Mouse (Mus musculus): Measurements from ENCODE around the gene Bloc1s5.
A peak's percentile ranks its signal among the peaks of the same experiment; 100 is the strongest.
"Not testable (repeated sequence)": the region's sequence is repeated elsewhere in the genome, so short reads cannot be mapped to it uniquely, and the experiment has no call there.

Bloc1s5 gene

GRCm38 (mm10) chr13:38618001-38618630 lies 16.8 kb downstream of the Bloc1s5 start:
- not testable (repeated sequence) for DNase-seq (ENCODE audit: low read depth, low spot score)

- DNase-seq (ENCODE audit: low read depth, low spot score), result no peak
Observed at GRCm38 (mm10) chr13:38616887-38617286, 18.0 kb downstream of the Bloc1s5 start.

GRCm38 (mm10) chr13:38615656-38616055 lies 19.3 kb downstream of the Bloc1s5 start:
- DNase-seq (ENCODE audit: low read depth, low spot score), result no peak

GRCm38 (mm10) chr13:38614298-38614697 lies 20.6 kb downstream of the Bloc1s5 start:
- no peak for DNase-seq (ENCODE audit: low read depth, low spot score)

GRCm38 (mm10) chr13:38613583-38613982 lies 21.3 kb downstream of the Bloc1s5 start:
- DNase-seq (ENCODE audit: low read depth, low spot score), result no peak

- no peak for DNase-seq (ENCODE audit: low read depth, low spot score)
Observed at GRCm38 (mm10) chr13:38612608-38613007, 22.3 kb downstream of the Bloc1s5 start.

GRCm38 (mm10) chr13:38612179-38612578 lies 22.7 kb downstream of the Bloc1s5 start:
- DNase-seq (ENCODE audit: low read depth, low spot score), result peak; percentile 23

- DNase-seq (ENCODE audit: low read depth, low spot score), result no peak
Observed at GRCm38 (mm10) chr13:38610336-38610735, 24.6 kb downstream of the Bloc1s5 start.

GRCm38 (mm10) chr13:38607130-38607529 lies 27.8 kb downstream of the Bloc1s5 start:
- DNase-seq (ENCODE audit: low read depth, low spot score), result no peak

GRCm38 (mm10) chr13:38605353-38605752 lies 29.6 kb downstream of the Bloc1s5 start:
- no peak for DNase-seq (ENCODE audit: low read depth, low spot score)

GRCm38 (mm10) chr13:38602966-38603365 lies 31.9 kb downstream of the Bloc1s5 start:
- DNase-seq (ENCODE audit: low read depth, low spot score), result peak; percentile 13

- no peak for DNase-seq (ENCODE audit: low read depth, low spot score)
Observed at GRCm38 (mm10) chr13:38602243-38602832, 32.6 kb downstream of the Bloc1s5 start.

GRCm38 (mm10) chr13:38600811-38601210 lies 34.1 kb downstream of the Bloc1s5 start:
- DNase-seq (ENCODE audit: low read depth, low spot score), result no peak

GRCm38 (mm10) chr13:38597076-38597475 lies 37.8 kb downstream of the Bloc1s5 start:
- no peak for DNase-seq (ENCODE audit: low read depth, low spot score)

- DNase-seq (ENCODE audit: low read depth, low spot score), result no peak
Observed at GRCm38 (mm10) chr13:38596461-38596860, 38.4 kb downstream of the Bloc1s5 start.

- DNase-seq (ENCODE audit: low read depth, low spot score), result no peak
Observed at GRCm38 (mm10) chr13:38593114-38593513, 41.8 kb downstream of the Bloc1s5 start.

- DNase-seq (ENCODE audit: low read depth, low spot score), result no peak
Observed at GRCm38 (mm10) chr13:38587350-38587749, 47.6 kb downstream of the Bloc1s5 start.

- no peak for DNase-seq (ENCODE audit: low read depth, low spot score)
Observed at GRCm38 (mm10) chr13:38586451-38586850, 48.5 kb downstream of the Bloc1s5 start.

GRCm38 (mm10) chr13:38582768-38583167 lies 52.1 kb downstream of the Bloc1s5 start:
- no peak for DNase-seq (ENCODE audit: low read depth, low spot score)

GRCm38 (mm10) chr13:38580601-38581457 lies 54.1 kb downstream of the Bloc1s5 start:
- peak; percentile 71 for DNase-seq (ENCODE audit: low read depth, low spot score)

- no peak for DNase-seq (ENCODE audit: low read depth, low spot score)
Observed at GRCm38 (mm10) chr13:38579971-38580600, 54.8 kb downstream of the Bloc1s5 start.

GRCm38 (mm10) chr13:38574668-38575067 lies 60.2 kb downstream of the Bloc1s5 start:
- DNase-seq (ENCODE audit: low read depth, low spot score), result no peak

Measured in ZHBTc4 (cell line).